Mouse (Mus musculus) kidney, postnatal 0 days (tissue): Measurements from ENCODE around the gene Dnah3. TPM values are rescaled to one million over a fixed set of nuclear protein-coding genes. Genes with fewer than 3 reads are reported as not detected.

Experiments
- ATAC-seq: fragments of 200-750 bp; cut with Nextera tagmentation; replicated peaks from 2 replicates; pipeline ENCODE4 v1.8.0; 2017; ENCODE audit warnings: low read depth, moderate number of reproducible peaks, moderate TSS enrichment, moderate library complexity; ENCODE audit not compliant: low FRiP score
- DNase-seq: peaks from one replicate; pipeline ENCODE4 v3.0.0-alpha.2; 2016; ENCODE audit warnings: low spot score
- H3K27ac ChIP-seq: fragments of 300-500 bp; sonication (generic); 2 replicates; pipeline ENCODE4 v1.5.1; 2014; ENCODE audit warnings: mild to moderate bottlenecking
- H3K27me3 ChIP-seq: fragments of 300-500 bp; sonication (generic); 2 replicates; pipeline ENCODE4 v1.6.1; 2014; ENCODE audit warnings: low read length, mixed read lengths; ENCODE audit not compliant: insufficient read depth
- H3K36me3 ChIP-seq: fragments of 300-500 bp; sonication (generic); 2 replicates; pipeline ENCODE4 v1.6.1; 2014; ENCODE audit warnings: low read length, mixed read lengths; ENCODE audit not compliant: insufficient read depth
- H3K4me1 ChIP-seq: fragments of 300-500 bp; sonication (generic); replicated peaks from 2 replicates; pipeline ENCODE4 v1.6.1; 2014; ENCODE audit warnings: antibody characterized with exemption, low read length, mixed read lengths; ENCODE audit not compliant: insufficient read depth
- H3K4me2 ChIP-seq: fragments of 300-500 bp; sonication (generic); 2 replicates; pipeline ENCODE4 v1.6.1; 2014; ENCODE audit warnings: mild to moderate bottlenecking, low read length, moderate library complexity, mixed read lengths
- H3K4me3 ChIP-seq: fragments of 300-500 bp; sonication (generic); replicated peaks from 2 replicates; pipeline ENCODE4 v1.5.1; 2014; ENCODE audit warnings: low read depth, low read length
- H3K9ac ChIP-seq: fragments of 300-500 bp; sonication (generic); 2 replicates; pipeline ENCODE4 v1.6.1; 2014; ENCODE audit warnings: low read depth, low read length
- H3K9me3 ChIP-seq: fragments of 300-500 bp; sonication (generic); replicated peaks from 2 replicates; pipeline ENCODE4 v1.6.1; 2016; ENCODE audit warnings: low read length, inconsistent platforms, mixed read lengths
- CTCF ChIP-seq: IDR thresholded peaks from 2 replicates; pipeline ENCODE4 v1.5.1; 2016; ENCODE audit warnings: antibody characterized with exemption, low read depth, mild to moderate bottlenecking, moderate library complexity
- WGBS: fragments of 180-500 bp; shearing (Covaris S2); extraction: QIAGEN DNeasy Blood & Tissue Kit; methylation state at CpG from one replicate; pipeline ENCODE4 v1.1.7; 2014; 5-methylcytosine and 5-hydroxymethylcytosine counted together
- polyA plus RNA-seq: library from polyadenylated mRNA; unstranded; fragments of >200 nt; fragmentation: Nextera tagmentation; extraction: Ambion mirVana; gene quantifications from 2 replicates; pipeline ENCODE4 v1.2.1, GENCODE M21; 2015

Gene Dnah3
- polyA plus RNA-seq, 1 experiment from 2014 or later = 0.01 TPM

DNA sequence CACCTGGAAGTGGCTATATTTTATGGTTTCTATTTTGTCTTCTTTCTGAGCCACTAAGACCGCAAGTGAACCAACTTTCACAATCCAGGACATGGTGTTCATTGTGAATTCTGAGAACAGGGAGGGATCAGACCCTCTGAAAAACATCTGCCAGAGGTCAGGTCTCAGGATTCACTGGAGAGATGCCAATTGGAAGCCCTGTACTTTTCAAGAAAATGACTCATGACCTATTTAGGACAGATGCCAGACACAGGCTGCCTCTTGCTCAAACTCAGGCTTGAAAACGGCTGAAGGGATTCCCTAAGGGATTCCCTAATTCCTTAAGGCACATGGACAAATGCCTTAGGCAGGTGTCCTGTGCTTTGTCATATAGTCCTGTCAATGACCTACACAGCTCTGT is 134.0 kb downstream of the Dnah3 start:
- TF ChIP-seq CTCF = no peak
- Histone ChIP-seq H3K27me3 (no peaks in the 10 kb centered on the region), H3K27ac (no peak overlapping the region), H3K9me3 (no peaks in the 10 kb centered on the region), H3K36me3 (no peaks in the 10 kb centered on the region), H3K4me1 (no peaks in the 10 kb centered on the region), H3K9ac (no peak overlapping the region), H3K4me2 (no peak overlapping the region), H3K4me3 (no peak overlapping the region)
- ATAC-seq = no peak
- DNase-seq = no peak
- 56% methylated on average over 2 of the region's 2 CpGs for WGBS

DNA sequence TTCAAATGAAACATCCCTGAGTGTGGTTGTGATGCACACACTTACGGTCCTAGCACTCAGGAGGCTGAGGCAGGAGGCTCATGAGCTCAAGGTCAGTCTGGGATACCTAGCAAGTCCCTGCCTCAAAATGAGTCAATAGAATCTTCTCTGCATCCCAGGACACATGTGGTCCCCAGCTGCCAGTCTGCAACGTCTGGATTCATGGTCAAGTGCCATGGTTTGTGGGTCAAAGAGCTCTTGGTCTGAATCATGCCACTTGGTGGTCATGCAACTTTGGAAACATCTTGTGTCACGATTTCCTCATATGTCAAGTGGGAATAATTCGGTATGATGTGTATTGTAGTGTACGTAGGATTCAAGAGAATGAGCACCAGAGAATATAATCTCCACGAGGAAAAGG is 134.5 kb downstream of the Dnah3 start:
- DNase-seq (no peak), ATAC-seq (no peak)
- no peak overlapping the region for H3K9ac ChIP-seq
- H3K27me3 ChIP-seq = no peaks in the 10 kb centered on the region
- H3K27ac ChIP-seq = no peak overlapping the region
- H3K4me3 ChIP-seq = no peak overlapping the region
- H3K4me2 ChIP-seq = no peak overlapping the region
- no peaks in the 10 kb centered on the region for H3K9me3 ChIP-seq
- WGBS = 90% methylated on average over 6 of the region's 6 CpGs
- H3K4me1 ChIP-seq = 0 out of 2 replicates have a peak, but pooled peaks cover under 1% of the 10 kb centered on the region
- H3K36me3 ChIP-seq = no peaks in the 10 kb centered on the region
- TF ChIP-seq CTCF = no peak

DNA sequence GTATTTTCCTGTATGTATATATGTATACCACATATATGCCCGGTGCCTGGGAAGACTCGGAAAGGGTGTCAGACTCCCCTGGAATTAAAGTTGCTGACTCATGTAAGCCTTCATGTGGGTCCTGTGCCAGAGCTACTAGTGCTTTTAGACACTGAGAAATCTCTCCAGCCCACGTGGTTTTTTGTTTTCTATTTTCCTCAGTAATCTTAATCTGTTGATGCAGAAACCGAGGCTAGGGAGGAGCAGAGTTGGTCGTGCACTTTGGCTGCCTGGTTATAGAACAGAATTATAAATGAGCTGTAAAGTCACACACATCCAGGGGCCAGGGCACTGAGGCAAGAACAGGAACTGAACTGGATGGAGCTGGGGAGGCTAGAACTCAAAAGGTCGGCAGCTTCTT is 135.1 kb downstream of the Dnah3 start:
- 0 out of 2 replicates have a peak, but pooled peaks cover 5% of the 10 kb centered on the region for H3K4me1 ChIP-seq
- TF ChIP-seq CTCF = no peak
- WGBS = 66% methylated on average over 6 of the region's 6 CpGs
- no peaks in the 10 kb centered on the region for H3K27me3 ChIP-seq
- no peaks in the 10 kb centered on the region for H3K9me3 ChIP-seq
- no peak overlapping the region for H3K9ac ChIP-seq
- ATAC-seq = no peak
- no peak overlapping the region for H3K4me2 ChIP-seq
- no peak overlapping the region for H3K27ac ChIP-seq
- no peaks in the 10 kb centered on the region for H3K36me3 ChIP-seq
- no peak for DNase-seq
- H3K4me3 ChIP-seq = no peak overlapping the region

DNA sequence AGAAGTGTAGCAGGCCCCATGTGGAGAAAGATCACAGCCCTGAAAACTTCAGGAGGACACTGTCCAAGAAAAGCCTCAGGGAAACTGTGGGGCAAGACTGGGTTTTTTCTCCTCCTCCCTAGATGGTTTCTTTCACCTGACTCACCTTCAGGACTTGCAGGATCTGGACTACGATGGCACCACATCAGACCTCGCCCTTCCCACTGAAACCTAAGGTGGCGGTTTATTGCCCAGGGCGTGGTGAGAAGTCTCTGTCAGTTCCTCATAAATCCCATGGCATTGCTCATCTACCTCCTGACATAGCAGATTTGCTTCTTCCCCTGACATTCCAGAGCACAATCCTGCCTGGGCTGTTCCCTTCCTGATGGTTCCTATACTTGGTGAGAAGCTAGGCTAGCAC is 135.6 kb downstream of the Dnah3 start:
- 0 out of 2 replicates have a peak, but pooled peaks cover 5% of the 10 kb centered on the region for H3K4me1 ChIP-seq
- no peaks in the 10 kb centered on the region for H3K27me3 ChIP-seq
- no peak overlapping the region for H3K9ac ChIP-seq
- no peak overlapping the region for H3K4me3 ChIP-seq
- DNase-seq (no peak), ATAC-seq (no peak)
- 71% methylated on average over 4 of the region's 4 CpGs for WGBS
- no peak for TF ChIP-seq CTCF
- H3K9me3 ChIP-seq = no peaks in the 10 kb centered on the region
- H3K27ac ChIP-seq = no peak overlapping the region
- no peak overlapping the region for H3K4me2 ChIP-seq
- no peaks in the 10 kb centered on the region for H3K36me3 ChIP-seq

DNA sequence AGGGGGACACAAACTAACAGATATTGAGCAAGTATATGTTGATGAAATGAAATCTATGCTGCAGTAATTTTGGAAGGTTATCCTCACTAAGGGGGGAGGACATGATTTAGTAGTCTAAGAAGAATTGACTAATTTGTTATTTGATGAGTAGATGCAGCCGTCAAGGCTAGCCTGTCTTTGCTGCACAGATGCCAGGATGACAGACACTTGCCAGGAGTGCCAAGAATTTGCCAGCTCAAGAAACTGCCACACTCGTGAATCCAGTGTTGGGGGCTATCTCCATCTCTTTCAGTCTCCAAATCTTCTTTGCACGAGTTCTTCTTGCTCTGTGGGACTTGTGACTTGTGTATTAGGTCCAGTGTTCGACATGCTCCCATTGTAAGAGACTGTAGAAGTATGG is 136.0 kb downstream of the Dnah3 start:
- no peak overlapping the region for H3K9ac ChIP-seq
- H3K4me2 ChIP-seq = no peak overlapping the region
- WGBS = 68% methylated on average over 4 of the region's 4 CpGs
- no peak overlapping the region for H3K27ac ChIP-seq
- H3K9me3 ChIP-seq = no peaks in the 10 kb centered on the region
- no peak for ATAC-seq
- H3K4me3 ChIP-seq = no peak overlapping the region
- H3K36me3 ChIP-seq = no peaks in the 10 kb centered on the region
- no peaks in the 10 kb centered on the region for H3K27me3 ChIP-seq
- no peak for TF ChIP-seq CTCF
- H3K4me1 ChIP-seq = 0 out of 2 replicates have a peak, but pooled peaks cover 5% of the 10 kb centered on the region
- no peak for DNase-seq

DNA sequence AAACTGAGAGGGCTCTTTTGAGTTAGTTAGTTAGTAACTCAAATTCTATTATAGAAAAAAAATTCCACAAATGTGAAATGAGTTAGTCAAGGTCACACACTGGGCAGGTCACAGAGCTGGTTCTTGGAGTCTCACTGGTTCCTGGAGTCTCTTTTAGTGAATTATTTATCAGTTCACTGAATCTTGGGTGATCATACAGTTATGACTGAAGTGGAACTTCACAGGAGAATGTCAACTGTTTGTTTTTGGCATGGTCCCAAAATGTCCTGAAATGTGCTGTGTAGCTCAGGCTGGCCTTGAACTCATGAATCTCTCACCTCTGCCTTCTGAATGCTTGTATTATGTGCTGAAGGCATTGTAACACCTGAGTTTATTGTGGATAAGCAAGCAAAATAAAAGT is 137.7 kb downstream of the Dnah3 start:
- no peak overlapping the region for H3K9ac ChIP-seq
- no peaks in the 10 kb centered on the region for H3K36me3 ChIP-seq
- H3K4me2 ChIP-seq = no peak overlapping the region
- DNase-seq = no peak
- no peaks in the 10 kb centered on the region for H3K9me3 ChIP-seq
- ATAC-seq = no peak
- H3K27ac ChIP-seq = no peak overlapping the region
- H3K4me3 ChIP-seq = no peak overlapping the region
- no peaks in the 10 kb centered on the region for H3K27me3 ChIP-seq
- no peak for TF ChIP-seq CTCF
- 0 out of 2 replicates have a peak, but pooled peaks cover 5% of the 10 kb centered on the region for H3K4me1 ChIP-seq

DNA sequence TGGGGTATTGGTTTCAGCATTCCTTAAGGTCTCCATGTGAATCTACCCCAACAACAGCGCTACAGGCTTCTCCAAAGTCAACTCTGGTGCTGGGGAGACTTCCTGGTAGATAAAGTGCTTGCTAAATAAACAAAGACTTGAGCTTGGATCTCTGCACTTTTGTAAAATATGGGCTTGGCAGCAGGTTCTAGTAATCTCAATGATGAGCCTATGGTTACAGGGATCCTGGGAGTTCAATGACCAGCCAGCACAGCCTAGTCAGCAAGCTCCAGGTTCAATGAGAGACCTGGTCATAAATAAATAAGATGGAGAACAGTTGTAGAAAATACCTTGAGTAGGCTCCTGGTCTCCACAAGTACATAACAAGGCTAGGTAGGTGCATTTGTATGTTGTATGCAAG is 141.0 kb downstream of the Dnah3 start:
- Histone ChIP-seq H3K27me3 (no peaks in the 10 kb centered on the region), H3K4me3 (no peak overlapping the region), H3K27ac (no peak overlapping the region), H3K36me3 (no peaks in the 10 kb centered on the region), H3K9ac (no peak overlapping the region), H3K4me2 (no peak overlapping the region), H3K9me3 (no peaks in the 10 kb centered on the region), H3K4me1 (0 out of 2 replicates have a peak, but pooled peaks cover 5% of the 10 kb centered on the region)
- 83% methylated on average over 1 of the region's 1 CpGs for WGBS
- DNase-seq (no peak), ATAC-seq (no peak)
- no peak for TF ChIP-seq CTCF
